Mouse (Mus musculus) heart, adult 8-10 months (tissue): ENCODE measurements around the gene Irak3. TPM values are rescaled to one million over a fixed set of nuclear protein-coding genes. Genes with fewer than 3 reads are reported as not detected.

Experiments used
- DNase-seq: peaks from one replicate; pipeline ENCODE4 v3.0.0; 2022; ENCODE audit warnings: low spot score
- total RNA-seq, 4 experiments: library from RNA; stranded (reverse); gene quantifications; 2 replicates each; pipeline ENCODE4 v1.2.4; 2022

Gene Irak3
- total RNA-seq, 4 experiments from 2014 or later: 2.6 to 3.9 (median 3.0) TPM

GRCm38 (mm10) chr10:120097564-120097963, 104.4 kb downstream of the Irak3 start:
- DNase-seq: no peak

GRCm38 (mm10) chr10:120095716-120096115, 106.2 kb downstream of the Irak3 start:
- no peak for DNase-seq

DNA sequence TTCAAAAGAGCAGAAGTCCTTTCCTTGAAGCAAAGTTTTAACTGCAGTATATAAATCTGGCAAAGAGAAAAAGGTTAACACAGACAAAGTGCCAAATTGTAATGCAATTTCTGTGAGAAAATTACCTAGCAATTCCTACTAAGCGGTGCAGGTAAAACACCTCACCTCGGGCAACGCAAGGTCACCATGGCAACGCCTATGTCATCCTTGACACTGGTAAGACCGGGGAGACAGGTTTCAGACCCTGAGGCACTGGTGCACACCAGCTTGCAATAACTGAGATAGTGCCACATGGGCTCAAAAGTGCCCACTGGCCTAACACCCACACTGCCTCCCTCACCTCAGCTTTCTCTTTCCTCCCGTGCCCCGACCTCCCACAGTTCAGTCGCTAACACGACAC, 106.8 kb downstream of the Irak3 start:
- no peak for DNase-seq

GRCm38 (mm10) chr10:120092548-120092947, 109.4 kb downstream of the Irak3 start:
- no peak for DNase-seq

Other genes with a start within 250 kb of the Irak3 start
- gene Helb, start 89.1 kb downstream of the Irak3 start, total RNA-seq: 10 to 100 TPM in 2 of 4 experiments, 1 to 10 TPM in 2; 8.4 to 11.3 (median 9.8) TPM
- 100 to 1,000 TPM; 101 to 113 (median 108) TPM for gene Tmbim4, start 540 bp downstream of the Irak3 start, total RNA-seq
- 10 to 100 TPM in 1 of 4 experiments, 1 to 10 TPM in 3; 8.6 to 12.7 (median 9.3) TPM for gene Llph, start 24.9 kb upstream of the Irak3 start, total RNA-seq